Mouse (Mus musculus) brain, embryonic 18.5 days (tissue): ENCODE measurements around the gene Dnph1.

Experiments used
- DNase-seq: peaks from one replicate; pipeline ENCODE4 v3.0.0-alpha.2; 2012; ENCODE audit warnings: low read depth, low spot score

The Dnph1 gene

GRCm38 (mm10) chr17:46502775-46503174, 6.3 kb downstream of the Dnph1 start:
- DNase-seq: no peak

- DNase-seq: no peak
Observed at GRCm38 (mm10) chr17:46503847-46504638, 7.5 kb downstream of the Dnph1 start.

GRCm38 (mm10) chr17:46505617-46506016, 9.1 kb downstream of the Dnph1 start:
- DNase-seq: no peak

- no peak for DNase-seq
Observed at GRCm38 (mm10) chr17:46511059-46511710, 14.7 kb downstream of the Dnph1 start.

GRCm38 (mm10) chr17:46513329-46513728, 16.8 kb downstream of the Dnph1 start:
- no peak for DNase-seq

- no peak for DNase-seq
Observed at GRCm38 (mm10) chr17:46519971-46520370, 23.5 kb downstream of the Dnph1 start.

GRCm38 (mm10) chr17:46520385-46520979, 24.0 kb downstream of the Dnph1 start:
- DNase-seq: no peak

GRCm38 (mm10) chr17:46521174-46521573, 24.7 kb downstream of the Dnph1 start:
- DNase-seq: no peak

GRCm38 (mm10) chr17:46521963-46522668, 25.6 kb downstream of the Dnph1 start:
- no peak for DNase-seq

GRCm38 (mm10) chr17:46525065-46525464, 28.6 kb downstream of the Dnph1 start:
- no peak for DNase-seq

- no peak for DNase-seq
Observed at GRCm38 (mm10) chr17:46525579-46526307, 29.2 kb downstream of the Dnph1 start.

GRCm38 (mm10) chr17:46543661-46544060, 47.1 kb downstream of the Dnph1 start:
- no peak for DNase-seq

- peak; percentile 74 for DNase-seq
Observed at GRCm38 (mm10) chr17:46545813-46546564, 49.5 kb downstream of the Dnph1 start, which contains the start of gene Cul9. Cul9 (minus strand) TSS chr17:46546388.

GRCm38 (mm10) chr17:46546591-46546990, 50.1 kb downstream of the Dnph1 start:
- no peak for DNase-seq

- no peak for DNase-seq
Observed at GRCm38 (mm10) chr17:46546995-46547394, 50.5 kb downstream of the Dnph1 start.

- DNase-seq: no peak
Observed at GRCm38 (mm10) chr17:46547923-46548322, 51.4 kb downstream of the Dnph1 start.

- DNase-seq: no peak
Observed at GRCm38 (mm10) chr17:46548741-46549140, 52.2 kb downstream of the Dnph1 start.

- DNase-seq: no peak
Observed at GRCm38 (mm10) chr17:46549193-46549592, 52.7 kb downstream of the Dnph1 start.
